Mouse (Mus musculus): ENCODE measurements around the gene Llph. TPM values are rescaled to one million over a fixed set of nuclear protein-coding genes. Genes with fewer than 3 reads are reported as not detected.

The Llph gene
- 36.6 and 48.2 TPM in 2 replicates for polyA plus RNA-seq (2015; fragmentation: Nextera tagmentation; extraction: Ambion mirVana)

DNA sequence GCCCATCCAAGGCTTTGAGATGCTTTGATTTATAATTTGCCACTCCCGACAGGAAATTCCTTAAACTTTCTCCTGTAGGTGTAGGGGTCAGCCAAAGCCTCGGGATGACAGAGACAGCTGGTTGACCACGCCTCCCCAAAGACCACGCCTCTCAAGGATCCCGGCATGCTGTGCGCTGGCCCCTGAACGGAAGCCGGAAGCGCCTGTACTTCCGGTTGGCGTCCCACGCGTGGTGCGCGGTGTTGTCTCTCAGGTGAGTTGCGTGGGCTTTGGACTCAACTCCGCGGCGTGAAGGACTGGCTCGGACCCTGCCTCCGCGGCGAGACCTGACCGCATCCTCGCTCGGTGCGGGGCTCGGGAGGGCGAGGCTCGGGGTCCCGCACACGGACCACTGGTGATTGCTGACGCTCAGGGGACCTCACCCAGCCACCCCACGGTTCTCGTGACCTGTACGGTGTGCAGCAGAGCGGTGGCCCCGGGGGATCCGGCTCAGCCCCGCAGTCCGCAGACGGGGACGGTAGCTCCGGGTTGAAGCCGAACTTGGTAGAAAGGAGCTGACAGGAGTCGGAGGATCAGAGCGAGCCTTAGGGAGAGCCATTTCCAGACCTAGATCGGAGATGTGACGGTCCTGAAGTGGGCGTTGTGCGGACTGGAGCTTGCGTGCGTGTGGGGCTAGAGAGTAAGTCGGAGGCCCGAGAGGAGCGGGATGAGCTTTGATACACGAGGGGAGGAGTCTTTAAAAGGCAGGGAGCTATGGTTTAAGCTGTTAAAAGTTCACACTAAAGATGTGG lies at the start of gene Llph:
Gene Llph, plus strand, starts transcription at position 200 of the 791 bp plus-strand sequence.
- WGBS = under 1% methylated on average over 57 of the region's 57 CpGs
- no peaks in the 10 kb centered on the region for H3K27me3 ChIP-seq (replicated peaks)
- H3K27ac ChIP-seq (replicated peaks) = peak within 1 kb of the TSS; percentile 58
- peaks cover 17% of the 10 kb centered on the region for H3K36me3 ChIP-seq
- H3K4me1 ChIP-seq = peaks cover 23% of the 10 kb centered on the region
- peak within 1 kb of the TSS; percentile 72 for H3K9ac ChIP-seq (replicated peaks)
- H3K4me2 ChIP-seq = peak within 1 kb of the TSS; percentile 91
- peak within 1 kb of the TSS; percentile 91 for H3K4me3 ChIP-seq (replicated peaks)
- ATAC-seq (ENCODE audit: low FRiP score) = peak; percentile 95
- no peaks in the 10 kb centered on the region for H3K9me3 ChIP-seq (replicated peaks)

DNA sequence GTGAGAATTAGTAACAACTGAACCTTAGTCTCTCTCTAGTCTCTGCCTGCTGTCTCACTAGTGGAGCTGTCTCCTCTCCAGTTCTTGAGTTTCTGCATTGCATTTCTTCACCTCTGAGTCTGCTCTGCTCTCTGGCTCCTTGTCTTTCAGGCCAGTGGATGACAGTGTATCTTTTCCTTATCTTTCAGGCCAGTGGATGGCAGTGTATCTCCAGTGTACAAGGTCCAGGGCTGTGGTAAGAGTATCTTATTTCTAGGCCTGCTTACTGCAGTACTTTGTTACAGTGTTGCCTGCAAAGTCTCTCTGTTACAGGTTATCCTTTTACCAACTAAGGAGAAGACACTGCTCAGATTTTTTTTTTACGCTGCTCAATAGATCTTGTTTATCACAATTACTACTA lies 44.0 kb upstream of the Llph start:
- Histone ChIP-seq H3K4me2 (no peak overlapping the region), H3K9ac (replicated peaks) (no peak overlapping the region), H3K4me1 (no peaks in the 10 kb centered on the region), H3K27me3 (replicated peaks) (no peaks in the 10 kb centered on the region), H3K4me3 (replicated peaks) (no peak overlapping the region), H3K36me3 (no peaks in the 10 kb centered on the region), H3K9me3 (replicated peaks) (no peaks in the 10 kb centered on the region), H3K27ac (replicated peaks) (no peak overlapping the region)
- WGBS = 100% methylated on average over 1 of the region's 1 CpGs
- ATAC-seq (ENCODE audit: low FRiP score) = no peak

DNA sequence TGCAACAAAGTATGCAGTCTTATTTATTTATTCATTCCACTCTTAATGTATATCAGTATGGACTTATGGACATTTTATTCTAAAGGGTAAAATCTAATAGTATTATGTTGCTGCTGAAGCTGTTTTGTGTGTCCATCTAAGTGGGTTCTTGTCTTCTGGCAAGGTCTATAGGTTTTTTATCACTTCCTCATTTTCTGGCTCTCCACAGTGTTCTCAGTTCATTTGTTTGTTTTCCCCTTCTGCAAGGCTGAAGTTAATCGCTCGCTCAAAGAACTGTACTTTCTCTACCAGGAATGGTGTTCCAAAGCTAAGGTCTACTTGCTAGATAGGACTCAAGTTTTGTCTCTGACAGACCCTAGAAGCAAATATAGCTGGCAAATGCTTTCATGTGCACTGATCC lies 43.5 kb upstream of the Llph start:
- Histone ChIP-seq H3K36me3 (no peaks in the 10 kb centered on the region), H3K4me1 (no peaks in the 10 kb centered on the region), H3K9me3 (replicated peaks) (no peaks in the 10 kb centered on the region), H3K27ac (replicated peaks) (no peak overlapping the region), H3K27me3 (replicated peaks) (no peaks in the 10 kb centered on the region), H3K9ac (replicated peaks) (no peak overlapping the region), H3K4me2 (no peak overlapping the region), H3K4me3 (replicated peaks) (no peak overlapping the region)
- 79% methylated on average over 2 of the region's 2 CpGs for WGBS
- no peak for ATAC-seq (ENCODE audit: low FRiP score)

DNA sequence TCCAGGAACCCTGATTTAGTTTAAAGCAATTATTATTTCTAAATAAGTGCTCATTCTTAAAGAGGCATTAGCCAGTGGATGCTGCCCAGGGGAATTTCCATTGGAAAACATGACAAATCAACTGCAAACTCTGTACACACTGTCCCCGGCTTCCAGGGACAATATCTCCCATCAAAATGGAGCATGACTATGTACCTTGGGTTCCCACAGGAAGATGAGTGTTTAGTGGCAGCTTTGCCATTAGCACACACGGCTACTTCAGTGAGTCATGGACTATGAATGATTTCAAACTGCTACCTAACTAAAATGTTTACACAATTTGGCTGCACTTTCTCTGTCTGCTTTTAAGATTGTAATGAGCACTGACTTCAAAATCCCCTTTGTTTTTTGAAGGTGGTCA lies 38.4 kb upstream of the Llph start:
- no peak overlapping the region for H3K4me2 ChIP-seq
- ATAC-seq (ENCODE audit: low FRiP score) = no peak
- no peak overlapping the region for H3K4me3 ChIP-seq (replicated peaks)
- H3K4me1 ChIP-seq = peaks cover 7% of the 10 kb centered on the region; the same call in 1 of the 2 replicates
- no peaks in the 10 kb centered on the region for H3K27me3 ChIP-seq (replicated peaks)
- no peaks in the 10 kb centered on the region for H3K9me3 ChIP-seq (replicated peaks)
- no peaks in the 10 kb centered on the region for H3K36me3 ChIP-seq
- no peak overlapping the region for H3K27ac ChIP-seq (replicated peaks)
- WGBS = 64% methylated on average over 2 of the region's 2 CpGs
- H3K9ac ChIP-seq (replicated peaks) = no peak overlapping the region

DNA sequence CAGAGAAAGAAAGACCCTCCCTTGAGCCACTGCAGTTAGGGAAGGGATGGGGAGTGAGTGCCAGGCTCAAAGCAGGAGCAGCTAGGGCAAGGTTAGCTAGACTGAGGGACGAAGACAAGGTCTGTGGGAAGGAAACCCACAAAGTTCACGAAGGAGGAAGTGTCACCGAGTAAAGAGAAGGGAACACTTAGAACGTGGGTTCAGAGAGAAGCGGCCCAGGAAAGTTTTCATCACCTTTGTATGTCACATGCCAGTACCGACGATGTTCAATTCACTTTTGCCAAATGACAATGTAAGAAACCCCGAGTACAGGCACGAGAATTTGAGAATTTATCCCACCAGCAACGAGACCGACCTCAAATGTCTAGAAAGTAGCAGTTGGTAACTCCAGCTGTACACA lies 37.6 kb upstream of the Llph start:
- ATAC-seq (ENCODE audit: low FRiP score) = no peak
- no peaks in the 10 kb centered on the region for H3K9me3 ChIP-seq (replicated peaks)
- no peaks in the 10 kb centered on the region for H3K27me3 ChIP-seq (replicated peaks)
- H3K36me3 ChIP-seq = no peaks in the 10 kb centered on the region
- WGBS = 74% methylated on average over 11 of the region's 11 CpGs
- no peak overlapping the region for H3K4me2 ChIP-seq
- H3K4me3 ChIP-seq (replicated peaks) = no peak overlapping the region
- H3K4me1 ChIP-seq = peaks cover 7% of the 10 kb centered on the region; the same call in 1 of the 2 replicates
- H3K27ac ChIP-seq (replicated peaks) = no peak overlapping the region
- H3K9ac ChIP-seq (replicated peaks) = no peak overlapping the region

DNA sequence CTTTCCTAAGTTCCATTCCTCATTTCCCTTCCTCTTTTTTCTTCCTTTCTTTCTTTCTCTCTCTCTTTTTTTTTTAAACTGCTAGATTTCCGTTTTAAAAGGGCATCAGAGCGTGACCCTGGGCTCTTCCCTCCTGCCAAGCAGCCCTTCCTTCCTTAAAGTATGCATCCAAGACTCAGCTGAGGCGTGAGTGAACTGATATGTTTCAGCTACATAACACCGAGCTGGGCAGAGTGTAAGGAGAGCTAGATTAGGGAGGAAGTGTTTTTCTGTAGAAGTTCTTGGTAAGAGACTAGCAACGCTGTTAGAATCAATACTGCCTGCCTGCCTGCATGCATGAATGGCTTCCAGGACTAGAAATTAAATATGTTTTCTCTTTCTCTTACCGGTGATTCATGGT lies 37.1 kb upstream of the Llph start:
- Histone ChIP-seq H3K9me3 (replicated peaks) (no peaks in the 10 kb centered on the region), H3K9ac (replicated peaks) (no peak overlapping the region), H3K4me1 (peaks cover 7% of the 10 kb centered on the region; the same call in 1 of the 2 replicates), H3K4me3 (replicated peaks) (no peak overlapping the region), H3K36me3 (no peaks in the 10 kb centered on the region), H3K27me3 (replicated peaks) (no peaks in the 10 kb centered on the region), H3K4me2 (no peak overlapping the region), H3K27ac (replicated peaks) (no peak overlapping the region; the same call in 1 of the 2 replicates)
- ATAC-seq (ENCODE audit: low FRiP score) = no peak
- 40% methylated on average over 6 of the region's 6 CpGs for WGBS

DNA sequence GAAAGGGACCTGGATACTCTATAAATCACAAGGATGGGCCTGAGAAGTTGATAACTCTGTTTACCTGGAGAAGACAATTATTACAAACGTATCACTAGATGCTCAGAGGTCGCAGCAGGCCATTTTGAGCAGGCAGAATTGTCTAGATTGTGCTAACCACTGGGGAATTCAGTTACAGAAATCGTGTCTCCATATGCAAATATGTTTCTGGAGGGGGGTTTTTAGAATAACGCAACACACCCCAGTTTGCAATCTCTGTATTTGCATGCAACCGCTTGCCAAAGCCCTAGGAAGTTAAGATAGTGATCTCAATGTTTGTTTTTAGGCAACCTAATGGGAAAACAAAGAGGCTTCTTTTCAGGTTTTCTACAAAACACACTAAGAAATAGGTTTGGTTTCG lies 35.7 kb upstream of the Llph start:
- Histone ChIP-seq H3K9ac (replicated peaks) (no peak overlapping the region), H3K4me1 (peaks cover 7% of the 10 kb centered on the region; the same call in 1 of the 2 replicates), H3K4me2 (no peak overlapping the region), H3K27ac (replicated peaks) (no peak overlapping the region), H3K4me3 (replicated peaks) (no peak overlapping the region), H3K36me3 (no peaks in the 10 kb centered on the region), H3K9me3 (replicated peaks) (no peaks in the 10 kb centered on the region), H3K27me3 (replicated peaks) (no peaks in the 10 kb centered on the region)
- no peak for ATAC-seq (ENCODE audit: low FRiP score)
- WGBS = 84% methylated on average over 6 of the region's 6 CpGs

DNA sequence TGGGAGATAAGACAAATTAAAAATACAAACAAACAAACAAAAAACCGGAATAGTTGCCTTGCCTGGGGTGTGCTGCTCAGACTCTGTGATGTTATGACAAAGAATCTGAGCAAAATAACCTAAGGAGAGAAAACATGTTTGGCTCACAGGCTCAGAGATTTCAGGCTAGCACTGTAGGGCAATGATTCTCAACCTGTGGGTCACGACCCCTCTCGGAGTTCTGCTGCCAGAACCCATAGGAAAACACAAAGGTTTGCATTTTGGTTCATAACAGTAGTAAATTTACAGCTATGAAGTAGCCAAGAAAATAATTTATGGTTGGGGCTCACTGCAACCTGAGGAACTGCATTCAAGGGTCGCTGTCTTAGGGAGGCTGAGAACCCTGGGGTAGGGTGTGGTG lies 34.6 kb upstream of the Llph start:
- Histone ChIP-seq H3K9me3 (replicated peaks) (no peaks in the 10 kb centered on the region), H3K27ac (replicated peaks) (no peak overlapping the region), H3K4me1 (peaks cover 7% of the 10 kb centered on the region; the same call in 1 of the 2 replicates), H3K27me3 (replicated peaks) (no peaks in the 10 kb centered on the region), H3K36me3 (no peaks in the 10 kb centered on the region), H3K4me3 (replicated peaks) (no peak overlapping the region), H3K4me2 (no peak overlapping the region), H3K9ac (replicated peaks) (no peak overlapping the region)
- WGBS = 84% methylated on average over 4 of the region's 4 CpGs
- ATAC-seq (ENCODE audit: low FRiP score) = no peak

DNA sequence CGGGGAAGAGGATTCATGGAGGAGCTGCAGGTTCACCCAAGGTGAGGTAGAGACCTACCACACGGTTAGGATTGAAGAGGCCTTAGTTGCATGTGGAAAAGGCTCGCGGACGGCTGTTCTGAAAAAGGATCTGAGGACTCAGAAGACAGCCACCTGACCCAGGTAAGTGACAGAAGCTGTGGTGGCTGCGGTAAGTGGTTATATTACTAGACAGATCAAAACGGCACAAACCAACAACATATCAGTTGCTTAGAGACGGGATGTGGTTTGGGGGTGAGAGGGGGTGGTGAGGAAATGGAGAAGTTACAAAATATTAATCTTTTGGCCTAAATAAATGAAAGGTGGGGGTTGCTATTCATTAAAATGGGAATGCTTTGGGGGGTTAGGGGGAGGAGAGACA lies 33.6 kb upstream of the Llph start:
- H3K4me1 ChIP-seq = peaks cover 7% of the 10 kb centered on the region; the same call in 1 of the 2 replicates
- no peak overlapping the region for H3K27ac ChIP-seq (replicated peaks)
- no peaks in the 10 kb centered on the region for H3K36me3 ChIP-seq
- no peak overlapping the region for H3K9ac ChIP-seq (replicated peaks)
- no peak overlapping the region for H3K4me2 ChIP-seq
- no peak for ATAC-seq (ENCODE audit: low FRiP score)
- H3K27me3 ChIP-seq (replicated peaks) = no peaks in the 10 kb centered on the region
- H3K9me3 ChIP-seq (replicated peaks) = no peaks in the 10 kb centered on the region
- WGBS = 94% methylated on average over 8 of the region's 8 CpGs
- H3K4me3 ChIP-seq (replicated peaks) = no peak overlapping the region

DNA sequence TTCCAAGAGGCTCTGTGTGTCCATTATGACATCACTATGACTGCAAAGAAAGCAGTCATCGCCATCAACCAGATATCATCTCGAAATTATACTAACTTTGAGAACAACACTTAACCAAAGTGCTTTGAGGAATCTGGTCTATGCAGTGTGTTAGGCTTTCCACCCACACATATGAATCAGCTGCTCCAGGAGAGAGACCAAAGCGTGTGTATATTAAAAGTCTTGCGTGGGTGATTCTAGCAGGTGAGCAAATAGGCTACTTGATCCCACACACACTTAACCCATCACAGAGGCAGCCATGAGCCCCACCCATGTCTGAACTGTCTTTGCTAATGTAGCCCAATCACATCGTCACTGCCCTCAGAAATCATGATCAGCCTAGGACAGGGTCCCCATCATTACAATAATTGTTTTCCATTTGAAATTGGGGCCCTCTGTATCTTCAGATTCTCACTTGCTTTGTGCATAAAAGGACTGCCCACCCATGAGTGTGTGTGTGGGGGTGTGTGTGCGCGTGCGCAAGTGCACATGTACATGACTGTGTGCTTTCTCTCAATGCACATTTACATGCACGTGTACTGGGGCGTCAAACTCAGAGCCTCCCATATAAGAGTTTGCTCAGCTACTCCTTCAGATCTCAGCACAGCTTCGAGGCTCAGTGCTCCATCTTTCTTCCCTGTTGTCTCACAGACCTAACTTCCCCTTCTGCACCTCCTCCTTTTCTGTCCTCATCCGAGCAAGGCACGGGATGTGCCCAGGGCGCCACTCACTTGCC lies 29.6 kb upstream of the Llph start:
- peaks cover 11% of the 10 kb centered on the region for H3K4me1 ChIP-seq
- peaks cover 9% of the 10 kb centered on the region for H3K27me3 ChIP-seq (replicated peaks)
- no peak overlapping the region for H3K4me3 ChIP-seq (replicated peaks)
- no peak overlapping the region for H3K9ac ChIP-seq (replicated peaks)
- H3K9me3 ChIP-seq (replicated peaks) = no peaks in the 10 kb centered on the region
- WGBS = 80% methylated on average over 14 of the region's 14 CpGs
- no peak overlapping the region for H3K27ac ChIP-seq (replicated peaks)
- H3K4me2 ChIP-seq = no peak overlapping the region
- H3K36me3 ChIP-seq = no peaks in the 10 kb centered on the region
- no peak for ATAC-seq (ENCODE audit: low FRiP score)

DNA sequence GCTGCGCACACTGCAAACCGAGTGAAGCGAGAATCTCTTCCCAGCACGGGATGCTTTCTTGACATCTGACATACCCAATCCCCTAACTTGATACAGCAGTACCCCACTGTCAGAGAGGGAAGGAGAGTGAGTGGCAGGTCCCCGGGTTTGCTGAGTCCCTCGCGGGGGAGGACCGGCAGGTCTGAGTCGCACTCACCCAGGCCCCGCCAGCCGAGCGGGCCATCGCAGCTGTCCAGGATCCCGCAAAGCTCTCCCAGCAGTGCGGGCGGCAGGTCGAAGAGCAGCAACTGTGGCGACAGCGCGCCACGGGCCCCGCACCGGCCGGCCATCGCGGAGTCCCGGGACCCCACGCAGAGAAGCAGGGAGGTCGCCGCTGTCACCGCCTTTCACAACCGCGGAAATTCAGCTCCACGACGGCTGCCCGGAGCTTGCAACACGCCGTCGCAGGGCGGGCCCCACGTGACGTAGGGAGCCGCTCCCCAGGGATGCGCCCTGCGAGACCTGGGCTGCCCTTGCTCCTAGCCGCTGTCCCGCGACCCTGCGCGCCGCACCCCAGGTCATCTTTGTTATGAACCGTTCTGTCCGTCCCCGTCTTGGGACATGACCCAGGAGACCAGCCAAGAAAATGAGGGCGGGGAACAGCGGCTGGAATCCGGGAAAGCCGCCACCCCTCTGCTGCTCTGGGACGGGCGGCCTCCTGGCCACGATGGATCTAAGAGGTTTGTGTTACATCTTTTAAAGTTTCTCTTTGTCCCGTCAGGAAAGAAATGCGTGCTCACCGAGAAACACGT lies 25.5 kb upstream of the Llph start, which contains the start of gene Tmbim4:
Gene Tmbim4, plus strand, starts transcription at position 460 of the 791 bp plus-strand sequence.
- Histone ChIP-seq H3K4me3 (replicated peaks) (peak within 1 kb of the TSS; percentile 48), H3K27ac (replicated peaks) (no peak within 1 kb of the TSS), H3K9me3 (replicated peaks) (no peaks in the 10 kb centered on the region), H3K9ac (replicated peaks) (peak within 1 kb of the TSS; percentile 41), H3K4me1 (peaks cover 11% of the 10 kb centered on the region), H3K36me3 (no peaks in the 10 kb centered on the region), H3K27me3 (replicated peaks) (peaks cover 9% of the 10 kb centered on the region), H3K4me2 (peak within 1 kb of the TSS; percentile 87)
- no peak for ATAC-seq (ENCODE audit: low FRiP score)
- 1% methylated on average over 65 of the region's 65 CpGs for WGBS

All from neural tube, embryonic 15.5 days (tissue).